Mouse (Mus musculus): ENCODE results near the gene Bud13. TPM values are rescaled to one million over a fixed set of nuclear protein-coding genes. Genes with fewer than 3 reads are reported as not detected.

Bud13 gene
- total RNA-seq (2021), result 10 to 100 TPM in 1 of 2 experiments, 1 to 10 TPM in 1; 8.9 to 10.1 TPM
- long read RNA-seq, transcript Bud13-201 (10 exons, 2,539 nt), result major isoform, 8 of 11 reads
- long read RNA-seq, partial matches to known transcripts, result 3 of 11 reads
- long read RNA-seq, other reads (novel, unspliced or antisense), result 0 of 11 reads

GRCm38 (mm10) chr9:46282631-46283436 lies at the start of gene Bud13:
TSS of gene Bud13 (plus strand) at chr9:46283008.
- peak; percentile 96 to 97 for DNase-seq (ENCODE audit: low spot score in 2 of 2)

DNA sequence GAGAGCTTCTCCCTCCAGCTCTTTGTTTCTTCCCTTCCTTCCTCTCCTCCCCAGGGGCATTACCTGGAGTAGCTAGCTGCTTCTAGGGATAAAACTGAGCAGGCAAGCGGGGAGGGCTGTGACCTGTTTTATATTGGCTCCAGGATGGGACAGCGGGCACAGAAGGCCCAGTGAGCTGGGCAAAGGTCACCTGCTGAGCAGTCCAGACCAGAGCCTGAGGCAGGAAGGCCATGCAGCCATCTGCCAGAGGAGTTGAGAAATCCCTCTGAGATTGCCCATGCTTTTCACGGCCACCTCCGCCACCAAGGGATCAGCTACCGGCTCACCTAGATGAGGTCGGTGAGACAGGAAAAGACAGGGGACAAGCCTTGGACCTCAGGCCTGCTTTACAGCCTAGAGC lies 47.6 kb upstream of the Bud13 start:
- DNase-seq (ENCODE audit: low spot score in 2 of 2), result no peak

DNA sequence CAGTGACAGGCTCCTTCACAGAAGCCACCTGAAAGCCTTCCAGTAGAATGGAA lies 47.4 kb upstream of the Bud13 start, which contains the start of gene Apoc3:
Gene Apoc3, minus strand, starts transcription at position 41 of the 53 bp plus-strand sequence.
- DNase-seq (ENCODE audit: low spot score in 2 of 2), result no peak

- no peak for DNase-seq (ENCODE audit: low spot score in 2 of 2)
These were observed 47.2 kb upstream of the Bud13 start for GRCm38 (mm10) chr9:46235649-46236048.

GRCm38 (mm10) chr9:46238850-46239249 lies 44.0 kb upstream of the Bud13 start:
- no peak for DNase-seq (ENCODE audit: low spot score in 2 of 2)

DNA sequence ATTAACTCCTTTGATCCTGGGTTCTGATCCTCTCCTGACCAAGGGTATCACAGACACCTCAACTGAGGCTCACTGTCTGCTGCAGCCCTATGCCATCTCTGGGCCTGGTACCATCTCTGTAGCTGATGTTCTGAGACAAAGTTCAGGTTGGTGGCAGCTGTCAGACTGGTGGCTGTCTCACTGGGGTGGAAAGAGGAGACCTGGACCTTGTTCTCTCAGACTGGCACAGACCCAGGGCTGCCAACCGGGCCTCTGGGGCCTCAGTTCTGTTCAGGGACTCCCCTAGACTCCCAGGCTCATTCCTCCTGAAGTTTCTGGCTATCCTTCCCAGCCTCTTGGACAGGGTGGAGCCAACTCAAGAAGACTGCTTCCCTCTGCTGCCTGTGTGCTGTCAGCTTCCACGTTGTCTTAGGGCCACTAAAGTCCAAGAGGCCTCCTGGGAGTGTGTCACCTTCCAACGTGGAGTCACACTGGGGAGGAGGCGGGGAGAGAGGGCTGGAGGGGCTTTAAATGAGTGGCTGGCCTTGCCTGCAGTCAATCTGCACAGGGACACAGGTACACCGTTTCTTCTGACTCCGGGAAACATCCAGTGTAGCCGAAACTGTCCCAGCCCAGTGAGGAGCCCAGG lies 42.2 kb upstream of the Bud13 start, which contains the start of gene Apoa4:
Gene Apoa4, plus strand, starts transcription at position 171 of the 628 bp plus-strand sequence.
- no peak for DNase-seq (ENCODE audit: low spot score in 2 of 2)

DNA sequence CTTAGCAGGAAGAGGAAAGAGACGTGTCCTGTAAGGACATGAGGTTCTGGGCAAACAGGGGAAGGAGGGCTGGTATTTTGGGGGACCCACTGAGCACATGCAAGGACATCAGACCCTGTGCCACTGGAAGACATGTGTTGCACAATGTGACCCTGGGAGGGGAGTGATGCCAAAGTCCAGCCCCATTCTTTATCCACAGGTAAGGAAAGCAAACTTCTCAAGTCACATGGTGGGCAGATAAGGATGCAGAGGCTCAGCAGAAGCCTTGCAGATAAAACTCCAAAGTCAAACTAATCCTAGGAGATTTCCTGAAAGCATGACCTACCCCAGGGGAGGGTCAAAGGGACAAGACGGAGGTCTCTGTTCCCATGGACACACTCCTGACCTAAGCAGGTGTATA lies 41.0 kb upstream of the Bud13 start:
- DNase-seq (ENCODE audit: low spot score in 2 of 2), result no peak

- no peak for DNase-seq (ENCODE audit: low spot score in 2 of 2)
These were observed 39.7 kb upstream of the Bud13 start for GRCm38 (mm10) chr9:46243122-46243521.

GRCm38 (mm10) chr9:46243584-46243983 lies 39.2 kb upstream of the Bud13 start:
- DNase-seq (ENCODE audit: low spot score in 2 of 2), result no peak

GRCm38 (mm10) chr9:46246752-46247324 lies 36.0 kb upstream of the Bud13 start:
- DNase-seq (ENCODE audit: low spot score in 2 of 2), result peak; percentile 70 to 79

DNA sequence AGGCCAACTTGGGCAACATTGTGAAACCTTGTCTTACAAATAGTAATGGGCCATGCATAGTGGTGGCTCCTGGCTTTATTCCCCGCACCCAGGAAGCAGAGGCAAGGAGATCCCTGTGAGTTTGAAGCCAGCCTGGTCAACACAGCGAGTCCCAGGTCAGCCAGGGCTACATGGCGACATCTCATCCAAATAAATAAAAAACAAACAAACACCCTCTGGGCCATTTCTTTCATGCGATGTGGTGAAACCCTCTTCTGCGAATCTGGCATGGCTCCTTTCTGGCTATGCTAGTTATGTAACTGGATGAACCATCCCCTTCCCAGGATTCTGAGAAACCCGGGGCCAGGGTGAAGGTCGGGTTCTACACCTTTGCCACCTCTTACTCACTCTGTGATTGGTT lies 26.6 kb upstream of the Bud13 start:
- no peak for DNase-seq (ENCODE audit: low spot score in 2 of 2)

- DNase-seq (ENCODE audit: low spot score in 2 of 2), result no peak
These were observed 26.0 kb upstream of the Bud13 start for GRCm38 (mm10) chr9:46256658-46257385.

DNA sequence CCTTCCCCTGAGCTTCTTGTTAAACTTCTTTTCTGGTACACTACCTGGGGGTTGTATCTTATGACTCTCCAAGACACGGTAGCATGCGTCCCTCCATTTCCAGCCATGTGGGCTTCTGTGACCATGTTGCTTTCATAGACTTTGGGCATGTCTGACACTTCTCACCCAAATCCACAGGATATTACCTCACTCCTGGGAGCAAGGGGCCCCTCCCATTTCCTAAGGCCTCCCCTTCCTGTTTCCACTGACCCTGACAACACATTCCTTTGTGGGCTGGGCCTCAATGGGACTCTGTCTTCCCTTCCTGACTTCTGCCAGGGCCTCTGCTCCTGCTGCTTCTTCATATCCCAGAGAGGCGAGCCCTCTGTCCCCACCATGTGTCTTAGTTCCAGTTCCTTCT lies 25.3 kb upstream of the Bud13 start:
- DNase-seq (ENCODE audit: low spot score in 2 of 2), result no peak

GRCm38 (mm10) chr9:46259111-46259510 lies 23.7 kb upstream of the Bud13 start:
- no peak for DNase-seq (ENCODE audit: low spot score in 2 of 2)

GRCm38 (mm10) chr9:46261131-46261530 lies 21.7 kb upstream of the Bud13 start:
- DNase-seq (ENCODE audit: low spot score in 2 of 2), result no peak

DNA sequence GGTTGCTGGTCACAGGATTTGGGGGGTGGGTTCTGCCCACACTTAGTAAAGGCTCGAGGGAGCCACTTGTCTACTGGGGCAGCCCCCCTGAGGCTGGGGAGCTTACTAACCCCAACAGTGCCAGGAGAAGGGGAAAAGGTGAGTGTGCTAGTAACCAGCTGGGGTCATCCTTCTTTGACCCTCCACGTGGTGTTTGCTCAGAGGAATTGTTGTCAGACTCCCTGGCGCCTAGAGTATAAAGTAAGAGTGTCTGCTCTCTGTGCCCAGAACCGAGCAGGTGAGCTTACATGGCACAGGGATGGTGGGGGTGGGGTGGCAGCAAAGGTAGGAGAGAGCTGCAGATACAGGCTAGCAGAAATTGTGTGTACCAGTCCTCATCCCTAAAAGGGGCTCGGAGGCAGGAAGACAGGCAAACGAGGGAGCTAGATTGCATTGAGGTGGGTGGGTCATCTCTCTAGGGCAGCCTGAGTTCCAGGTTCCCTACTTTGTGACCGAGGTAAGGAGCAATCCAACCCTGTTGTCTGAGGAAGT lies 14.4 kb upstream of the Bud13 start, which contains the start of gene Apoa5:
Gene Apoa5, plus strand, starts transcription at position 291 of the 531 bp plus-strand sequence.
- no peak for DNase-seq (ENCODE audit: low spot score in 2 of 2)

- no peak for DNase-seq (ENCODE audit: low spot score in 2 of 2)
These were observed 13.7 kb upstream of the Bud13 start for GRCm38 (mm10) chr9:46269125-46269524.

DNA sequence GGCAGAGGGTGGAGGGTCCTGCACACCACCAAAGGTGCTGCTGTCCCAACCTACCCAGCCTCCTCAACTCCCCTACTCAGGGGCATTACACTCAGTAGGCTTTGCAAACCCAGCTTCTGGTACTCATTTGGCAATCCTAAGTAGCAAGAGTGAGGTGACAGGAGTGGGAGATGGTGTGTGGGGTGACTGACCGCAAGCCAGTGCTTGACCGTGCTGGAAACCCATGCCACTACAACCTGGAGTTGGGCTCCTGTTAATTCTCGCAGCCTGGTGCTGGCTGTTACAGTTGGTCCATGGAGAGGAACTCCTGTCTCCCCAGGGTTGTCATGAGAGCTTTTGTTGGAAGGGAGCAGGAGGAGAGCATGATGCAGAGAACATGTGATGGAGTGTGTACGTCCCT lies 12.0 kb upstream of the Bud13 start:
- no peak for DNase-seq (ENCODE audit: low spot score in 2 of 2)

DNA sequence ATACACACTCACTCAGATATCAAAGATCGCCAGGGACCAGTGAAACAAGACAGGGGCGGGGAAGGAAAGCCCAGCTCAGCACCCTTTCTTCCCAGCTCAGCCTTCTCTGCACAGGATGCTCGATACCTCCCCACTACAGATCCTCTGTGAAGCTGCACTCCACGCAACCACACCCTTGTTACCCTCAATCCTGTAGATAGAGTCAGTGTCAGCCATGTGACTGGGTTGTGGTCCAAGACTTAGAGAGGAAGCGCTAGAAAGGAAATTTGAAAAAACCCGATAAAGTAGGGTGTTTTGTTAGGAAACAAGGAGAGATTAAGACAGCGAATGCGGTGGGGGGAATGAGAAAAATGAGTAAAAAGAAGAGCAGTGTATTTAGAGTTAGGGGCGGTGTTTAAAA lies 10.7 kb upstream of the Bud13 start:
- no peak for DNase-seq (ENCODE audit: low spot score in 2 of 2)

GRCm38 (mm10) chr9:46272677-46273454 lies 9.9 kb upstream of the Bud13 start, which contains the start of gene Zpr1:
TSS of gene Zpr1 (plus strand) at chr9:46273064.
- DNase-seq (ENCODE audit: low spot score in 2 of 2), result peak; percentile 85 to 89

- DNase-seq (ENCODE audit: low spot score in 2 of 2), result no peak
These were observed 8.3 kb upstream of the Bud13 start for GRCm38 (mm10) chr9:46274494-46274893.
